Comparison of ENCODE assay signal across 20 mouse cellular contexts in the genomic region with DNA sequence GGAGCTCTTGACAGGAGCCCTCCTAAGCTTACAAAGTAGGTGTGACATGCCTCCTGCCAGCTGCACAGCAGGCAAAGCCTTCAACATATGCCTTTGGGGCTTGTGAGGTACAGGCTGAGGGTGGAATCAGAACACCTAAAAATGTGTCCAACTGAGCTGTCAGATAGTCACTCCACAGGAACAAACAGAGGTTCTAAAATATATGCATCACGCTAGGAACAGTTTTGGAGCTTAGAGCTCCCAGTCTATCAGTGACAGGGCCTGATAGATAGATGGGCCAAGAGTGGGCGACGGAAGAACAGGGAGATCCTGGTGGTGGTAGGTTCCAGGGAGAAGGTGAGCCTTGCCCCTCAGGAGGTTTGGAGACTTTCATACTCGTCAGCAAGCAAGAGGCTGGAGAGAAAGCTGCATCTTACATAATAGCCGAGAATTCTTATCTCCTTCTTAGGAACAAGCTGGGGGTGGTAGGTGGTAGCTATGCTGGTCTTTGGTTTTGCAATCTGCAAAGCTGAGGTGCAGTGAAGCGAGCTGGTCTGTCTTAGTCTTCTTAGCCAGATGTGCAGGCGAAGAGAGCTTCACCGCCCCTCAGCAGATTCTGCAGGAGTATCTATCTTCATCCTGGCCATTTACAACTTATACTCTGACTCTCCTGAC.
DNase-seq lines count a peak whose midpoint lies in the region; ATAC-seq lines count a peak whose summit lies in the region.
"Had no signal": no experiment of that assay in that cellular context is flagged by ENCODE, and none has a peak within 500 bp of the region (broad histone marks: within the 10 kb centered on the region; RNA-seq: fewer than 3 reads in every experiment).

No protein-coding gene starts in this region.

- no peak for ATAC-seq in lung, embryonic 15.5 days (ENCODE audit: borderline replicate concordance, extremely low read depth, low FRiP score, low TSS enrichment)
- ATAC-seq in kidney, embryonic 15.5 days (replicated peaks; ENCODE audit: low FRiP score): no peak
- ATAC-seq: CD4-positive, CD25-positive, alpha-beta regulatory T cell, adult 4 months; forebrain, embryonic 15.5 days; hindbrain, embryonic 16.5 days; midbrain, embryonic 13.5 days had no signal

- no peaks in the 10 kb centered on the region for H3K9me3 ChIP-seq in lung, embryonic 15.5 days
- H3K9me3 ChIP-seq in kidney, embryonic 15.5 days (replicated peaks): no peaks in the 10 kb centered on the region
- H3K9me3 ChIP-seq: forebrain, embryonic 15.5 days; heart, embryonic 10.5 days; midbrain, embryonic 13.5 days had no signal

- peak overlapping the region; percentile 64 for H3K27ac ChIP-seq in lung, embryonic 15.5 days
- no peak overlapping the region for H3K27ac ChIP-seq in kidney, embryonic 15.5 days
- H3K27ac ChIP-seq: forebrain, embryonic 15.5 days; heart, embryonic 10.5 days; liver, embryonic 14.5 days; macrophage; midbrain, embryonic 13.5 days had no signal

- H3K4me3 ChIP-seq in lung, embryonic 15.5 days: no peak overlapping the region
- no peak overlapping the region for H3K4me3 ChIP-seq in kidney, embryonic 15.5 days (replicated peaks)
- H3K4me3 ChIP-seq: forebrain, embryonic 15.5 days; heart, embryonic 10.5 days; midbrain, embryonic 13.5 days had no signal

- no peaks in the 10 kb centered on the region for H3K27me3 ChIP-seq in lung, embryonic 15.5 days
- no peaks in the 10 kb centered on the region for H3K27me3 ChIP-seq in kidney, embryonic 15.5 days
- H3K27me3 ChIP-seq: forebrain, embryonic 15.5 days; midbrain, embryonic 13.5 days had no signal

- 49% methylated on average over 8 of the region's 8 CpGs for WGBS in lung, embryonic 15.5 days
- WGBS in kidney, embryonic 15.5 days: 79% methylated on average over 8 of the region's 8 CpGs

- H3K9ac ChIP-seq in lung, embryonic 15.5 days: no peak overlapping the region
- no peak overlapping the region for H3K9ac ChIP-seq in kidney, embryonic 15.5 days
- H3K9ac ChIP-seq: forebrain, embryonic 15.5 days; liver, embryonic 14.5 days; midbrain, embryonic 13.5 days had no signal

- peaks cover 21% of the 10 kb centered on the region for H3K4me1 ChIP-seq in lung, embryonic 15.5 days
- H3K4me1 ChIP-seq in kidney, embryonic 15.5 days: peaks cover 19% of the 10 kb centered on the region

- no peak overlapping the region; the same call in 1 of the 2 replicates for H3K4me2 ChIP-seq in lung, embryonic 15.5 days
- H3K4me2 ChIP-seq in kidney, embryonic 15.5 days: no peak overlapping the region
- H3K4me2 ChIP-seq: forebrain, embryonic 15.5 days; midbrain, embryonic 13.5 days had no signal

- no peaks in the 10 kb centered on the region for H3K36me3 ChIP-seq in lung, embryonic 15.5 days
- no peaks in the 10 kb centered on the region for H3K36me3 ChIP-seq in kidney, embryonic 15.5 days
- H3K36me3 ChIP-seq: forebrain, embryonic 15.5 days; heart, embryonic 10.5 days; midbrain, embryonic 13.5 days had no signal

- DNase-seq in lung, postnatal 25 days (ENCODE audit: low spot score): no peak
- DNase-seq in frontal cortex, postnatal 14 days (ENCODE audit: low spot score in 2 of 2): peak; percentile 24 to 40
- DNase-seq in left cerebral cortex, adult 9 months (ENCODE audit: low spot score in 2 of 2): peak; percentile 72 to 74
- DNase-seq in right cerebral cortex, postnatal 36 days (ENCODE audit: low spot score in 2 of 2): peak; percentile 53 to 83
- DNase-seq in adipocyte (ENCODE audit: low spot score): no peak
- DNase-seq: adrenal gland, adult 8-10 months; cerebellum, adult 9-11 months; embryo, embryonic 11 days; gastrocnemius, postnatal 25 days; heart, postnatal 14 days; kidney, adult 11 months had no signal

Comparison
In these comparisons a context has a peak if more than half of its experiments do, and no peak if none do; other contexts are left out.
1. DNase-seq: peak in frontal cortex, postnatal 14 days (2 of 2), left cerebral cortex, adult 9 months (2 of 2) and right cerebral cortex, postnatal 36 days (2 of 2); none in lung, postnatal 25 days (single experiment) and adipocyte (single experiment).